Mouse (Mus musculus): ENCODE measurements around the gene Pnpla7. TPM values are rescaled to one million over a fixed set of nuclear protein-coding genes. Genes with fewer than 3 reads are reported as not detected.

Gene Pnpla7
- total and polyA plus RNA-seq, 2 experiments from 2014 or later, result 10.9 to 19.5 TPM

DNA sequence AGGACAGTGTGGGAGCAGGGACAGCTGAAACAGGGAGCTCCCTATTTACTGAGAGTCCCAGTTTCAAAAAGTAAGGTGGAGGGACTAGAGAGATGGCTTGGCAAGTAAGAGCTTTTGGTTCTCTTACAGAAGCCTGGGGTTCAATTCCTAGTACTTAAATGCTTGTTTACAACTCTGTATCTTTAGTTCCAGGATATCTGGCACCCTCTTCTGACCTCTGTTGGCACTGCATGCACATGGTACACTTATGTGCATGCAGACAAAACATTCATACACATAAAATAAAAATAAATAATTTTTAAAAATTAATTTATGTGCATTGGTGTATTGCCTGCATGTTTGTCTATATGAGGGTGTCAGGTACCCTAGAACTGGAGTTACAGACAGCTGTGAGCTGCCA, 32.4 kb downstream of the Pnpla7 start:
- ATAC-seq (ENCODE audit: insufficient read depth, low read depth), result no peak
- no peaks in the 10 kb centered on the region for H3K4me1 ChIP-seq (ENCODE audit: control insufficient read depth, insufficient read depth)
- no peak for TF ChIP-seq CTCF (IDR thresholded peaks at IDR 0.05; ENCODE audit: low read depth)
- no peak for TF ChIP-seq EP300 (IDR thresholded peaks at IDR 0.05; ENCODE audit: low read depth)

DNA sequence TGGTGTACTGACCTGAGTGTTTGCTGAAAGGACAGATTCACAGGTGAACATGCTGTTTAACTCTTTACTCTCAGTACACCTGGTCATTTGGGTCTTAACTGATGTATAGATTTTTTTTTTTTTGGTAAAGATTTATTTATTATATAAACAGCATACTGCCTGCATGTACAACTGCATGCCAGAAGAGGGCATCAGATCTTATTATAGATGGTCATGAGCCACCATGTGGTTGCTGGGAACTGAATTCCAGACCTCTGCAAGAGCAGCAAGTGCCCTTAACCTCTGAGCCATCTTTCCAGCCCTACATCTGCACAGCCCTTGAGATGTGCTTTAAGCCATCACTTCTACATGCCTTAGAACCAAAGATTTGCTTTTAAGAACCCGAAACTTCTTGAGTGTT, 46.8 kb downstream of the Pnpla7 start:
- Histone ChIP-seq H3K27ac (ENCODE audit: low read depth) (no peak overlapping the region), H3K4me3 (ENCODE audit: low read depth, low read length) (no peak overlapping the region), H3K9ac (replicated peaks; ENCODE audit: low read depth, low read length) (no peak overlapping the region), H3K27me3 (ENCODE audit: control insufficient read depth, insufficient read depth, low read length) (no peaks in the 10 kb centered on the region), H3K4me1 (ENCODE audit: control insufficient read depth, insufficient read depth) (no peaks in the 10 kb centered on the region), H3K9me3 (replicated peaks; ENCODE audit: control insufficient read depth, low read length) (no peaks in the 10 kb centered on the region), H3K4me2 (ENCODE audit: low read depth, low read length) (no peak overlapping the region), H3K36me3 (replicated peaks; ENCODE audit: control insufficient read depth, insufficient read depth, low read length) (peaks cover 9% of the 10 kb centered on the region)
- TF ChIP-seq EP300 (IDR thresholded peaks at IDR 0.05; ENCODE audit: low read depth) (no peak), CTCF (IDR thresholded peaks at IDR 0.05; ENCODE audit: low read depth) (no peak)
- DNase-seq (ENCODE audit: low spot score) (no peak), ATAC-seq (ENCODE audit: insufficient read depth, low read depth) (no peak)
- WGBS, result 90% methylated on average over 1 of the region's 1 CpGs

More for the DNA sequence above, 32.4 kb downstream of the Pnpla7 start:
- Histone ChIP-seq H3K27me3 (ENCODE audit: control insufficient read depth, insufficient read depth, low read length) (no peaks in the 10 kb centered on the region), H3K4me2 (ENCODE audit: low read depth, low read length) (no peak overlapping the region), H3K9ac (replicated peaks; ENCODE audit: low read depth, low read length) (no peak overlapping the region), H3K36me3 (replicated peaks; ENCODE audit: control insufficient read depth, insufficient read depth, low read length) (no peaks in the 10 kb centered on the region), H3K9me3 (replicated peaks; ENCODE audit: control insufficient read depth, low read length) (no peaks in the 10 kb centered on the region), H3K4me3 (ENCODE audit: low read depth, low read length) (no peak overlapping the region), H3K27ac (ENCODE audit: low read depth) (no peak overlapping the region)
- no peak for DNase-seq (ENCODE audit: low spot score)

DNA sequence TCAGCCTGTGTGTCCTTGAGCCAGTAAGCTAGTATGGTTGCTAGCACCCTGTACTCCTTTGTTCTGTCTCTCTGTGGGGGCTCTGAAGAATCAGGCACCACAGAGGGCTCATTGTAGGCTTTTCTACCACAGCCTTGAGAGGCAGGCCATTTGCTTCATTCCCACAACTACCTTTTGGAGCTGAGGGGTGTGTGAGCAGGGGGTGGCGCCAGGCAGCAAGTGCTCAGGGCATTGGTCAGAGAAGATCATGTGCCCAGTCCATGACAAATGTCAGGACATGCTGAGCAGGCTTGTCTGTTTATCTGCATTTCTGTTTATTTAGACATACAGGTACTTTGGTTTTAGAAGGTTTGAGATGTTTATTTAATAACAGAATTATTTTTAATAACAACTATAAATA, 49.3 kb downstream of the Pnpla7 start:
- WGBS, result 90% methylated on average over 1 of the region's 1 CpGs
- Histone ChIP-seq H3K9me3 (replicated peaks; ENCODE audit: control insufficient read depth, low read length) (no peaks in the 10 kb centered on the region), H3K27ac (ENCODE audit: low read depth) (no peak overlapping the region), H3K4me1 (ENCODE audit: control insufficient read depth, insufficient read depth) (no peaks in the 10 kb centered on the region), H3K4me3 (ENCODE audit: low read depth, low read length) (no peak overlapping the region), H3K27me3 (ENCODE audit: control insufficient read depth, insufficient read depth, low read length) (no peaks in the 10 kb centered on the region), H3K4me2 (ENCODE audit: low read depth, low read length) (no peak overlapping the region), H3K36me3 (replicated peaks; ENCODE audit: control insufficient read depth, insufficient read depth, low read length) (peaks cover 9% of the 10 kb centered on the region), H3K9ac (replicated peaks; ENCODE audit: low read depth, low read length) (no peak overlapping the region)
- no peak for DNase-seq (ENCODE audit: low spot score)
- no peak for TF ChIP-seq EP300 (IDR thresholded peaks at IDR 0.05; ENCODE audit: low read depth)
- TF ChIP-seq CTCF (IDR thresholded peaks at IDR 0.05; ENCODE audit: low read depth), result no peak
- no peak for ATAC-seq (ENCODE audit: insufficient read depth, low read depth)

DNA sequence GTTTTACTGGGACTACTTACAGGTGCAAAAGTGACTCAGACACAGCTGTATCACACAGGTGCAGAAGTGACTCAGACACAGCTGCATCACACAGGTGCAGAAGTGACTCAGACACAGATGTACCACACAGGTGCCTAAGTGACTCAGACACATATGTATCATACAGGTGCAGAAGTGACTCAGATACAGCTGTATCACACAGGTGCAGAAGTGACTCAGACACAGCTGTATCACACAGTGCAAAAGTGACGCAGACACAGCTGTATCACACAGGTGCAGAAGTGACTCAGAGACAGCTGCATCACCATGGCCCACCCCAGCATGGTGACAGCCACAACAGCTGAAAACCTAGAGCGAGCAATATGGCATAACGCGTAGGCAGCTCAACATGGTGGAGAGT, 59.2 kb downstream of the Pnpla7 start:
- WGBS, result 91% methylated on average over 4 of the region's 4 CpGs
- Histone ChIP-seq H3K9me3 (replicated peaks; ENCODE audit: control insufficient read depth, low read length) (no peaks in the 10 kb centered on the region), H3K27me3 (ENCODE audit: control insufficient read depth, insufficient read depth, low read length) (no peaks in the 10 kb centered on the region), H3K4me3 (ENCODE audit: low read depth, low read length) (no peak overlapping the region), H3K4me1 (ENCODE audit: control insufficient read depth, insufficient read depth) (no peaks in the 10 kb centered on the region), H3K4me2 (ENCODE audit: low read depth, low read length) (no peak overlapping the region), H3K9ac (replicated peaks; ENCODE audit: low read depth, low read length) (no peak overlapping the region), H3K36me3 (replicated peaks; ENCODE audit: control insufficient read depth, insufficient read depth, low read length) (peaks cover 4% of the 10 kb centered on the region; the same call in 1 of the 2 replicates), H3K27ac (ENCODE audit: low read depth) (no peak overlapping the region)
- ATAC-seq (ENCODE audit: insufficient read depth, low read depth), result no peak
- no peak for DNase-seq (ENCODE audit: low spot score)
- TF ChIP-seq EP300 (IDR thresholded peaks at IDR 0.05; ENCODE audit: low read depth) (no peak), CTCF (IDR thresholded peaks at IDR 0.05; ENCODE audit: low read depth) (no peak)

DNA sequence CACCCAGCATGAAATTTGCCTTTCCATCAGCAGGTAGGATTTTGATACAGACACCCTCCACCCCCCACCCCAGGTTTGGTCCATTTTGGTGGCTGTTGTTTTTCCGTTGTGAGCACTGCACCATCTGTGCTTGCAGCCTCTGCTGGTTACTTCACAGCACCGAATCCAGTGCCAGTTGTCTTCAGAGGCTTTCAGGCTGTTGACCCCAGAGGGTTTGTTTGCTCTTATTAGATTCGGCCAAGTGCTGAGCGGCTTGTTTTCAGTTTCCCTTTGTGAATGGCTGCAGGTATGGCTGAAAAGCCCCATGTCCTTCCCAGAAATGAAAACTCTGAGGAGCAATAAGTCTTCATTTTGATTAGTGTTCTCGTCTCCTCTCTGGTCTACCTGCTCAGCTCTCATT, 64.3 kb downstream of the Pnpla7 start:
- no peak for ATAC-seq (ENCODE audit: insufficient read depth, low read depth)
- WGBS, result 82% methylated on average over 5 of the region's 5 CpGs

DNA sequence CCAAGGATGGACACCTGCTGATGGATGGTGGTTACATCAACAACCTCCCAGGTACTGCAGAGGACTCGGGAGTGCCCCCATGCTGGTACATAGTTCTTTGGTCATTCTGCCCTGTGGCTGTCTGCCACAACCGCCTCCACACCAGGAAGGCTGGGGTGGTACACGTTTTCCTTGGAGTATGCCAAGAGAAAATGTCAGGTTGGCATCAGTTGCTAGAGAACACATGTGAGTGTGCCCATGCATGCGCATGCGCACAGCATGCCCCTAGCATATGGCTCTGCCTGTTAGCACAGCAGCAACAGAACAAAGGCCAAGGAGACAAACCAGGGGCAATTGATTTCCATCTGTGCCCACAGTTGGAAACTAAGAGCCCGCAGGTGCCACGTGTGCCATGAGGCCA, 75.1 kb downstream of the Pnpla7 start:
- TF ChIP-seq EP300 (IDR thresholded peaks at IDR 0.05; ENCODE audit: low read depth) (no peak), CTCF (IDR thresholded peaks at IDR 0.05; ENCODE audit: low read depth) (no peak)
- H3K9ac ChIP-seq (replicated peaks; ENCODE audit: low read depth, low read length), result no peak overlapping the region
- DNase-seq (ENCODE audit: low spot score) (no peak), ATAC-seq (ENCODE audit: insufficient read depth, low read depth) (no peak)
- no peak overlapping the region for H3K27ac ChIP-seq (ENCODE audit: low read depth)
- no peaks in the 10 kb centered on the region for H3K9me3 ChIP-seq (replicated peaks; ENCODE audit: control insufficient read depth, low read length)
- no peaks in the 10 kb centered on the region for H3K27me3 ChIP-seq (ENCODE audit: control insufficient read depth, insufficient read depth, low read length)
- H3K36me3 ChIP-seq (replicated peaks; ENCODE audit: control insufficient read depth, insufficient read depth, low read length), result peaks cover 16% of the 10 kb centered on the region; the same call in 1 of the 2 replicates
- no peak overlapping the region for H3K4me3 ChIP-seq (ENCODE audit: low read depth, low read length)
- H3K4me2 ChIP-seq (ENCODE audit: low read depth, low read length), result no peak overlapping the region
- WGBS, result 86% methylated on average over 7 of the region's 7 CpGs
- peaks cover 7% of the 10 kb centered on the region; the same call in 1 of the 2 replicates for H3K4me1 ChIP-seq (ENCODE audit: control insufficient read depth, insufficient read depth)

More for the DNA sequence above, 64.3 kb downstream of the Pnpla7 start:
- Histone ChIP-seq H3K4me2 (ENCODE audit: low read depth, low read length) (no peak overlapping the region), H3K27me3 (ENCODE audit: control insufficient read depth, insufficient read depth, low read length) (no peaks in the 10 kb centered on the region), H3K9me3 (replicated peaks; ENCODE audit: control insufficient read depth, low read length) (no peaks in the 10 kb centered on the region), H3K36me3 (replicated peaks; ENCODE audit: control insufficient read depth, insufficient read depth, low read length) (peaks cover 18% of the 10 kb centered on the region; the same call in 1 of the 2 replicates), H3K4me1 (ENCODE audit: control insufficient read depth, insufficient read depth) (no peaks in the 10 kb centered on the region), H3K4me3 (ENCODE audit: low read depth, low read length) (no peak overlapping the region), H3K27ac (ENCODE audit: low read depth) (no peak overlapping the region), H3K9ac (replicated peaks; ENCODE audit: low read depth, low read length) (no peak overlapping the region)
- TF ChIP-seq EP300 (IDR thresholded peaks at IDR 0.05; ENCODE audit: low read depth) (no peak), CTCF (IDR thresholded peaks at IDR 0.05; ENCODE audit: low read depth) (no peak)
- no peak for DNase-seq (ENCODE audit: low spot score)

Measured in heart, postnatal 0 days (tissue).